8 mouse cellular contexts compared by ENCODE assay signal in the genomic region with DNA sequence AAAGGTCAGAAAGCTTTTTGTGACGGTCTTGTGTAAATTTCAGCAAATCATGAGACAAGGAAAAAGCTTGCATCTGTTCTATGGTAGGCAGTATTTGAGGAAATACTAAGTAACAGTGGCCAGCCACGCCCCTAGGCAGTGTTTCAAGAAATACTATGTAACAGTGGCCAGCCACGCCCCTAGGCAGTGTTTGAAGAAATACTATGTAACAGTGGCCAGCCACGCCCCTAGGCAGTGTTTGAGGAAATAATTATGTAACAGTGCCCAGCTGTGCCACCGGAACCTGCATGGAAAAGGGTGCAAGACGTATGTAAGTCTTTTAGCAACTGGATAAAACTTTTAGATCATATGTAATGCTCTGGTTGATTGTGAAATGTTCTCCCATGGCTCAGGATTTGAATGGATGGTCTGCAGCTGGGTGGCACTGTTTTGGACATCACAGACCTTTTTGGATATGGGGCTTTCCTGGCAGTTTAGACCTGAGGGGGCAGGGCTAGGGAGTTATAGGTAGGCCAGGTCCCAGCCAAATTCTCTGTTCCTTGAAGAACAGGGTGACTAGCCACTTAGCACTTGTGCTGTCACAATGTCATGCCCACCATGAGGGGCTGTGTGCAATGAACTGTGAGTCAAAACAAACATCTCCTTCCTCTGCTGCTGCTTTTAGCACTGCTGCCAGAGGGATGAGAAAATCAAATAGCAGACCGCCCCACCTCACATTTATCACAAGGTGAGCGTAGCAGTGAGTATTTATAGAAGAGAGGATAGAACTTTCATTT. TPM values are rescaled to one million over a fixed set of nuclear protein-coding genes. Genes with fewer than 3 reads are reported as not detected.
DNase-seq lines count a peak whose midpoint lies in the region; ATAC-seq lines count a peak whose summit lies in the region.

No protein-coding gene starts in this region.

- no peaks in the 10 kb centered on the region for H3K9me3 ChIP-seq in midbrain, embryonic 10.5 days (replicated peaks)

- no peaks in the 10 kb centered on the region for H3K27me3 ChIP-seq in midbrain, embryonic 10.5 days (ENCODE audit: low read depth, poor library complexity, severe bottlenecking)

- peak; percentile 71 for ATAC-seq in inflammation-experienced regulatory T-cells, adult 6 months

- intact Hi-C loops in gastrocnemius, postnatal 14 days (cut with DNase I; ENCODE audit: low total_unique reads) = no loop called here

- H3K4me3 ChIP-seq in midbrain, embryonic 10.5 days = no peak overlapping the region

- peaks cover 72% of the 10 kb centered on the region for H3K36me3 ChIP-seq in midbrain, embryonic 10.5 days

- H3K27ac ChIP-seq in midbrain, embryonic 10.5 days (replicated peaks) = no peak overlapping the region

- DNase-seq in urinary bladder, postnatal 25 days (ENCODE audit: low spot score) = peak; percentile 15
- no peak for DNase-seq in urinary bladder, adult 2 months (ENCODE audit: low spot score)
- DNase-seq in lung, postnatal 10 days = peak; percentile 77
- peak; percentile 28 to 64 for DNase-seq in urinary bladder, postnatal 36 days (ENCODE audit: low spot score in 2 of 2)
- no peak for DNase-seq in gastrocnemius, postnatal 14 days
- DNase-seq in cerebellum, adult 18-20 months = no peak
- no peak for DNase-seq in midbrain, embryonic 10.5 days (ENCODE audit: low spot score)

- 0 out of 2 replicates have a peak, but pooled peaks cover 1% of the 10 kb centered on the region for H3K4me1 ChIP-seq in midbrain, embryonic 10.5 days

- WGBS in midbrain, embryonic 10.5 days = 88% methylated on average over 8 of the region's 8 CpGs

RNA-seq across cellular contexts. Expression of a gene that starts 56.5 kb away (rescaled TPM):
- polyA plus RNA-seq in urinary bladder, adult 2 months (2012; rRNA removed) = 5.7 and 6.6 TPM in 2 replicates
- polyA plus RNA-seq in inflammation-experienced regulatory T-cells, adult 6 months (2017; shearing (Covaris generic)) = 1 to 10 TPM; 2.8 to 4.6 (median 4.5) TPM
- 1 to 10 TPM; 1.4 to 2.0 TPM for total RNA-seq in gastrocnemius, postnatal 14 days (2021)
- 2.8 and 3.2 TPM in 2 replicates for polyA plus RNA-seq in midbrain, embryonic 10.5 days (2016; fragmentation: Nextera tagmentation; extraction: Ambion mirVana)

Comparison
In these comparisons a context has a peak if more than half of its experiments do, and no peak if none do; other contexts are left out.
1. DNase-seq: peak in urinary bladder, postnatal 25 days (single experiment), lung, postnatal 10 days (single experiment) and urinary bladder, postnatal 36 days (2 of 2); none in urinary bladder, adult 2 months (single experiment), gastrocnemius, postnatal 14 days (single experiment), cerebellum, adult 18-20 months (0 of 2) and midbrain, embryonic 10.5 days (single experiment).